Mouse (Mus musculus) kidney, postnatal 14 days (tissue): ENCODE data around the gene Nemf.

ENCODE experiments used
- DNase-seq: peaks from one replicate; pipeline ENCODE4 v3.0.0; 2022; ENCODE audit warnings: mixed read lengths

Gene Nemf

DNA sequence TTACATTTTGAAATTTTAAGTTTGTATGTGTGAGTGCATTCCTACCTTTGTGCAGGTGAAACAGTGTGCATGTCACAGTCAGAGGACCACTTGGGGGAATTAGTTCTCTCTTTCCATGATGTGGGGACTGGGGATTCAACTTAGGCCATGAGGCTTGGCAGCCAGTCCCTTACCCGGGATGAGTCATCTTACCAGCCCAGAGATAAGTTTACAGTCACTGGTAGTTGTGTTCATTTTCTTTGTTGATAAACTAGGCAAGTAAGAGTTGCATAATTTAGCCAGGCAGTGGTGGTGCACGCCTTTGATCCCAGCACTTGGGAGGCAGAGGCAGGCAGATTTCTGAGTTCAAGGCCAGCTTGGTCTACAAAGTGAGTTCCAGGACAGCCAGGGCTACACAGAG is 52.9 kb downstream of the Nemf start:
- no peak for DNase-seq

DNA sequence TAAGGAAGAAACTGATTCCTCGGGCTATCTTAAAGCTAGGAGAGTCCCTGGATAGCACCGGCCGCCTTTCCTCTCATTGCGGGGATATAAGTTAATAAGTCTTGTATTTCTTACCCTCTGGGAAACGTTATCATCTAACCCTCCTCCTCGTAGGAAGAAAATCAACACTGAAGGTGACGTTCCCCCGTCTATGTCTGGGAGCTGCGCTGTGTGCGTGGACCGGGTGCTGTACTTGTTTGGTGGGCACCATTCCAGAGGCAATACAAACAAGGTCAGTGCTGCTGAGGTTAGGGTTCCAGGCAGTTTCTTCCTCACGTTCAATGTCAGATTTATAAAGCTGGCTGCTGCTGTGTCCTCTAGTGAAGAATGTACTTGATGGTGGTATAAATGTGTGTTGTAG is 54.8 kb downstream of the Nemf start:
- DNase-seq = no peak

DNA sequence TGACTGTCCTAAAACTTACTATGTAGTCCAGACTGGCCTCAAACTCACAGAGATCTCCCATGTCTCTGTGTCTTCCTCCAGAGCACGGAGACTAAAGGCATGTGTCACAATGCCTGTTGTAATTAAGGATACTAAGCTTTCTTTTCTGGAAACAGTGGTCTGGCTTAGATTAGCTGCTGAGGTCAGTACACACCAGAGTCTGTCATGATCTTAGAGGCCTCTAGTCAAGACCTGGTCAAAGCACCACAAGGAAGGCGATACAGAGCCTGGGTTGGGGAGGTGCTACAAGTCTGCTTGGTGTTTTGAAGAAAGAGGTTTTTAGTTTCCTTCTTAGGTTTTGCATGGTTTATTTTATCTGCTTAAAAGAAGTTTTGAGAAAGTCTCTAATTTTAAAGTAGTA is 56.6 kb downstream of the Nemf start:
- DNase-seq = no peak

DNA sequence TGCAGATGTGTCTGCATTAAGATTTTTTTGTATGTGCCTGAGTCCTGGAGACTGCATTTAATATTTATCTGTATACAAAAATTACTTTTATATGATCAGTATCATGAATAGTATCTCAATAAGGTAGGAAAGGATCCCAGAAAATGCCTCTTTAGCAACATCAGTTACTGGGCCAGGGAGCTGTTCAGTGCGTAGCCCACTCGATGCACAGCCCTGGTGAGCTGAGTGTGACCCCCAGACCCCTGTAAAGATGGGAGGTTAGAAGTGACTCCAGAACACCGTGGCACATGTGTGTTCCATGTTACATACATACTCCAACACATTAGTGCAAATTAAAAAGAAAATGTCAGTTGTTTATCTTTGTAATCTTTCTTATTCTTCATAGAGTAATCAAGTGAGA is 57.1 kb downstream of the Nemf start:
- DNase-seq = no peak

DNA sequence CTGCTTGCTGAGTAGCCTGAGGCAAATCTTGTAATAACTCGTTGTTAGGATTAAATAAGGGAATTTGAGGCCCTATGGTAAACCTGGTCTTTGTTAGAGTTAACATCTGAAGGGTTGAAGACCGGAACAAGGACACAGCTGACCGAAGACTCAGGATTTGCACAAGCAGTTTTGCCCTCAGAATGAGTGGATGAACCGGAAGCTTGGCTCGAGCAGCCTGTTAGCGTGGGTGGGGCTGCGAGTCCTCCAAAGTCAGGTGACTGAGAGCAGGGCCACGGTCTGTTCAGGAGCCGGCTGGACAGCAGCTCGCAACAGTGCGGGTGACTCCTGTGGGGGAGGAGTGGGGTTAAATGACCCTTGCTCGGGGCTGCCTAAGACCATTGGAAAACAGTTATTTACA is 57.7 kb downstream of the Nemf start:
- DNase-seq = peak; percentile 76

DNA sequence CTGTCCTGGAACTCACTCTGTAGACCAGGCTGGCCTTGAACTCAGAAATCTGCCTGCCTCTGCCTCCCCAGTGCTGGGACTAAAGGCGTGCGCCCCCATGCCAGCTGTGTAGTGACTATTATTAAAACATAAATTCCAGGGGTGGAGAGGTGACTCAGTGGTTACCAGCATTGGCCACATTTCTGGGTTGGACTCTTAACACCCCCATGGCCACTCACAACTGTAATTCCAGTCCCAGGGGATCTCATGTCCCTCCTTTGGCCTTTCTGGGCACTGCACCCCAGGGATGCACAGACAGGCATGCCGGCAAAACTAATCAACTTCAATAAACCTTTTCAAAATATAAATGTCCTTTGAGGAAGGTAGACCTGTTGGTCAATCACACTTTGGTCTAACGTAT is 58.7 kb downstream of the Nemf start:
- no peak for DNase-seq

DNA sequence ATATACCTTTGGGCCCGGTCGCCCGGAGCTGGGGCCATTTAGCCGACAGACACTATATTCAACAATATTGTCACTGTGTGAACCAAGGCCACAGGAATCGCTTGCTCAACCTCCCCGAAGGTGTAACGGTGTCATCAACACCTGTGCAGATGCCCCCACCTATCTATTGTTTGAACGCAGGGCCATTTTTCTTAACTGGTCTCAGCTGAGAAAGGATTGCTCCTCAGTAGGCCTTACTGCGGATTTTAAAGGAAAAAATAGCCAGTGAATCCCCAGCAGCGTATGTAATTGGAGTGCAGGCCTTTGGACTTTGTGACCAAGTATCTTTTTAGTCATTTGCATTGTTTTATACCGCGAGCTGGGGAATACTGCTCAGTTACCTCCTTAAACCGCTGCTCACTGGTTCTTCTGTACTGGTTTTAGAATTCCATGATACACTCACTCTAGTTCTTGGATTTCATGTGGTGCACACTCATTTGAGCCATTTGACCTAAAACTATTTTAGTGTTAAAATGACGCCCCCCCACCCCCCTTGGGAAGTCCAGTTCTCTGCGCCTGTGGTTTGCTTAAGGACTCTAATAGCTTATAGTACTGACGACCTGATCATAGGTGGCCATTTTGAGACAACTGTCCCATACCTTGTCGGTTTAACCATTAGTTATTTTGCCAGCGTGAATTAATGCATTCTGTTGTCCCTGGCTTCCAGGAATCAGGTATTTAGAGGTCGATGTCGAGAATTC is 59.4 kb downstream of the Nemf start:
- DNase-seq = peak; percentile 14

DNA sequence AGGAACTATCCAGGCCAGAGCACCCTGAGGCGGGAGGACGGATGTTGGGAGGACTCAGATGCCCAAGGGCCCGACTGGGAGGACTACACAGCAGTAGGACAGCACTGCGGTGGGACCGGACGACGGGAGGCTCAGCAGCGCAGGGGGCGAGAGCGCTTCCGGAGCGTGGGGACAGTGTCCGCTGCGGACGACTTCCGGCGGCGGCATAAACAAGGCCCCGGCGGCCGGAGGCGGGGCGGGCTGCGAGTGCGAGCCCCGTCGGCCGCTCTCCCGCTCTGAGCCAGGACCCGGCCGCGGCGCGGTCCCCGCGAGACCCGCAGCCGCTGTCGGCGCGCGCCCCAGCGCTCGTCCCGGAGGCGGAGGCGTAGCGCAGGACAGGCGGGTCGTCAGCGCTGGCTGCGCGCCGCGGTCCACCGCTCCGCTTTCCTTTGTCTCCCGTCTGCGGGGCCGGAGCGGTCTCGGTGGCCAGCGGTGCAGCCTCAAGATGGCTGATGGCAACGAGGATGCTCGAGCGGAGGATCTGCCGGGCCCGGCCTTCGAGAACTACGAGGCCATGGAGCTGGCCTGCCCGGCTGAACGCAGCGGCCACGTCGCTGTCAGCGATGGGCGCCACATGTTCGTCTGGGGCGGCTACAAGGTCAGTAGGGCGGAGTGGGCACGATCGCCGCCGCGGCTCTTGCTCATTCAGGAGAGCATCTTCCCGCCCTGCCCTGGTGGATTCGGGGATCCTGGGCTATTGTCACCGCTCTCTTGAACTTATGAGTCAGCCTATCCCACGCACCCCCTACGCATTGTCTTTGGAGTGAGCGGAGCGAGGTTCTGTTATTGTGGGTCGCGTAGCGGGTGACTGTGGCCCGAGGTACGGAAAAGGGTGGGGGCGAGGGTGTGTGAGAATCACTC is 60.2 kb downstream of the Nemf start, which contains the start of gene Klhdc2:
Klhdc2 (plus strand) TSS at position 171 of the 900 bp plus-strand sequence.
- peak; percentile 93 for DNase-seq

DNA sequence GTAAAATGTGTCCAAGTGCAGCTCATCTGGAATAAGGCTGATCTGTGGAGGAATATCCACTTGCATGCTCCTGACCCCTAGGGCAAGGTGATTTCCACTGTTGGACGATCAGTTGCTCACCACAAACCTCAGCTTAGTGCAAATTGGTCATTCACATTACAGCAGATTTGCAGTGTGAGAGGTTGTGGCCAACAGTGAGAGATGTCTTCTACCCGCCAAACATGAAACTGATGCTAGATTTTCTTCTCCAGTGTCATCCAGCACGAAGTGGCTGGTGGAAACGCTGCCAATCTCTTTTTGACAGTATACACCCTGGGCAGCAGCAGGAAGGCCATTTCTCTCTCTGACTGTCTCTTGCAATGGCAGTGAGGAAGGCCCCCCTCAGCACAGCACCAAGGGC is 61.3 kb downstream of the Nemf start:
- no peak for DNase-seq

DNA sequence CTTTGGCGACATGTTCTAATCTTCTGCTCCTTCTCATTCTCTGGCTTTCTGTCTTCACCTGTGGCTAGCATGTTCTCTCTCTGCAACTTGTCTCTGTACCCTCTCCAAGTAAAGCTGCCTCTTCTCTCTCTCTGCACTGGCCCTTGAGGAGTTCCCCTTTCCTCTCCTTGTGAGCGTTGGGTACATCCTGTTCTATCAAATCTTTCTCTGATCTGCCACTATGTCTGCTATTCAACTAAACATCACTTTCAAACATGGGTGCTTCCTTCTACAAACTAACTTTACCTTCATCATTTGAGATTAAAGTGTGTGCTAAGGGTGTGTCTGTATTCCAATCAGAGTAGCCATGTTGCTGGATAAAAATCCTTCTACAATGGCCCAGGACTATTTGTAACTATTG is 62.0 kb downstream of the Nemf start:
- no peak for DNase-seq

DNA sequence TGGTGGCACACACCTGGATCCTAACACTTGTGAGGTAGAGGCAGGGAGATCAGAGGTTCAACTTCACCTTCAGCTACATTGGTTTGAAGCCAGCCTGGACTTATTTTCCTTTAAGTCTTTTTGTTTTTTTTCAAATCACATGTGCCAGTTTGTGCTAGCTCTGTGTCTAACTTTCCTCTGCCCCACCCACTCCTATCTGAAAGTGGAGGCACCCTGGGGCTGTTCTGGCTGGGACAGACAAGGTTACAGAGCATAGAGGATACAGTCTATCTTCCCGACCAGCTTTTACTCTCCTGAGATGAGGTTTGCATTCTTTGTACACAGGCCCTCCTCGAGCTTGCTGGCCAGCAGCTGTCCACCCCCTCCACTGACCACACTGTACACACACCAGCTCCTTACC is 63.1 kb downstream of the Nemf start:
- no peak for DNase-seq

DNA sequence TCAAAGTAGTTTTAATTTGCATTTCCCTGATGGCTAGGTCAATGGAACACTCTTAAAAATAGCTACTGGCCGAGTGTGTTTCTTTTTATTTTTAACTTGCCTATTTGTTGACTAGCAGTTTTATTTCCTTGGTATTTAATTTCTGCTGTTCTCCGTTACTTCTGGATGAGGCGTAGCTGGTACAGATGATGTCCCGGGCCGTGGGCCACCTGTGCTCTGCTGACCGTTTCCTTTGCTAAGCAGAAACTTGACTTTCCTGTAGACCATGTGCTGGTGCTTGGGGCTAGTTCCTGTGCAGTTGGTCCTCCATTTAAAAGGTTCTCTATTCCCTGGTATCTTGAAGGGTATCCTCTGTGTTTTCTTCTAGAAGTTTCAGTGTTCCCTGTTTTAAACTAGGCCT is 64.6 kb downstream of the Nemf start:
- DNase-seq = no peak

DNA sequence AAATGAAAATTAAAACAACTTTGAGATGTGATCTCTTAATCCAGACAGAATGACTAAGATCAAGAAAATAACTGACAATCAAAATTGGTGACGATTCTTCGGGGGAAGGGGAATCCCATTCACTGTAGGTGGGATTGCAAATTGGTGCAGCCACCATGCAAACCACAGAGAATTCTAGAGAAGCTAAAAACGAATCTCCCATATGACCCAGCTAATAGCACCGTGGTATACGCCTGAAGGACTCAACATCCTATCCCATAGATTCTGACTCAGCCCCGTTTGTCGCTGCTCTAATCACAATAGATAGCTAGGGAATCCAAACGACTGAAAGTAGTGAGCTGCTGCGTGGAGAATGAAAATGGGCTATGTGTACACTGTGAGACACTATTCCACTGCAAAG is 68.3 kb downstream of the Nemf start:
- no peak for DNase-seq

DNA sequence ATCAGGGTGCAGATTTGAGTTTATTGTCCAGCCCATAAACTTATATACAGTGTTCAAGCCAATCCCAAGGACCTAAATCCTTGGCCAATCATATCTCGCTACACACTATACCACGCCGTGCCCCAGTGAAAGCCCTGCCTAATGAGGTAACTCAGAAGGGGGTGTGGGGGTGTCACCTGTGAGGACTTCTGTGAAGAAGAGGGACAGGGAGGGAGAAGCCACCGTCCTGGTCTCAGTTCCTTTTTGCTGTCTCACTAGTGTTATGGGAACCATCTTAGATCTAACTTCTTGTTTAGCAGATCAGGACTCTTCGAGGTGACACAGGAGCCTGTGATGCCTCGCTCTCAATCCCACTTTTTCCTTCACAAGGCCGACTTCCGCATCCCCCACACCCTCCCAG is 69.4 kb downstream of the Nemf start:
- DNase-seq = no peak

DNA sequence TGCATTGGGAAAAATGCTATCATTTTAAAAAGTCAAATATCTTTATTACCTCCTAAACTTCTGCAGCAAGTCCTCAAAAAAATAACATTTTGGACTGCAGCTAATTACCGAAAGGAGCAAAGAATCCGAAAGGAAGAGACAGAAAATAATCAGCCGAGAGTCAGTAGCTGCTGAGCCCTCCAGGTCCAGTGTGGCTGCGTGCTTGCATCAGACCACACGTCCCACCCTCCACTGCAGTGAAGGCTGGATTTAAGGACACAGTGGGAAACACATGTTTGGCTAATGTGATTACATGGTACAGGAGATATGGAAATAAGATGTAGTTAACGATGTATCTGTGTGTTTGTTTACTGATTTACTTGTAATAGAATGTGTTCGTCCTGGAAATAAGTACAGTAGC is 73.8 kb downstream of the Nemf start:
- DNase-seq = no peak

DNA sequence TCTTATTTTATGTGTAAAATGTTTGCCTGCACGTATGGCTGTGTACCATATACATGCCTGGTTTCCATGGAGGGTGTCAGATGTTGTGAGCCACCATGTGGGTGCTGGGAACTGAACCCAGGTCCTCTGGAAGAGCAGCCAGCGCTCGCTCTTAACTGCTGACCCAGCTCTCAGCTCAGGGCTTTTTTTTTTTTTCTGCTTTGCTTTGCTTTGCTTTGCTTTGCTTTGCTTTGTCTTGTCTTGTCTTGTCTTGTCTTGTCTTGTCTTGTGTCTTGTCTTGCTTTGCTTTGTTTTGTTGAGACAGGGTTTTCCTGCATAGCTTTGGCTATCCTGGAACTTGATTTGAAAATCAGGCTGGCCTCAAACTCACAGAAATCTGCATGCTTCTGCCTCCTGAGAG is 76.0 kb downstream of the Nemf start:
- DNase-seq = no peak

DNA sequence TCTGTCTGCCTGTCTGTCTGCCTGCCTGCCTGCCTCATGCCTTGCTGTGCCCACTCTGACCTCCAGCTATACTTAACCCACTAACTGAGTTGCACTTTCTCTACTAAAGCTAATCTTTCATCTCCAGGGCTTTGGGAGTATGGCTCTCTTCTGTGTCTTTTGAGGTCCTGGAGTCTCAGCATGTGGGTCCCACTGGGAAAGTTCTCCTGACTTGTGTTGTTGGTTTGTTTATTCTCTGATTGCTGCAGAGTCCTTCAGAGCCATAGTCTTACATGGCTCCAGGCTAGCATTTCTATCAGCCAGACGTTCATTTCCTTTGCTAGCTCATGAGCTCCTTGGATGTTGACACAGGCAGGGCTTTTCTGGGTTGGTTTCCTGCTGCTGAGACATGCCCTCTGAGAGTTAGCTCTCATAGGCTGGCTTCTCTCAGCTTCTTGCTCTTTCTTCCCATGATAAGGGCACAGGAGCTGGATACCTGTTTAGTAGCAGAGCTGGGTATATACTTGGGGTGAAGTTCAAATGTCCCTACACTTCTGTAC is 77.0 kb downstream of the Nemf start:
- DNase-seq = no peak

DNA sequence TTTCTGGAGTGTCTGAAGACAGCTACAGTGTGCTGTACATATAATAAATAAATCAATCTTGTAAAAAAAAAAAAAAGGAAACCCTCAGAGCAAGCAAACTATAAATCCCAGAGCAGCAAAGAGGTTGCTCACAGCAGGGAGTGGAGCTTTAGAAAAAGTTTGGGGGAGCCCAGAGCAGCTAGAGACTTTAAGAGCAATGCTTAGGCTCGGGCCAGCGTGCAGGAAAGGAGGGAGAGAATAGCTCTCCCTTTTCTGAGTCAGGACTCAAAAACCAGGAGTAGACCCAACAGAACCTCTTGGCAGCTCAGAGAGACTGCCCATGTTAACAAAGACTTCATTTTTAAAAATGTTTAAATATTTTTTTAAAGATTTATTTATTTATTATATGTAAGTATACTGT is 88.0 kb downstream of the Nemf start:
- DNase-seq = no peak

DNA sequence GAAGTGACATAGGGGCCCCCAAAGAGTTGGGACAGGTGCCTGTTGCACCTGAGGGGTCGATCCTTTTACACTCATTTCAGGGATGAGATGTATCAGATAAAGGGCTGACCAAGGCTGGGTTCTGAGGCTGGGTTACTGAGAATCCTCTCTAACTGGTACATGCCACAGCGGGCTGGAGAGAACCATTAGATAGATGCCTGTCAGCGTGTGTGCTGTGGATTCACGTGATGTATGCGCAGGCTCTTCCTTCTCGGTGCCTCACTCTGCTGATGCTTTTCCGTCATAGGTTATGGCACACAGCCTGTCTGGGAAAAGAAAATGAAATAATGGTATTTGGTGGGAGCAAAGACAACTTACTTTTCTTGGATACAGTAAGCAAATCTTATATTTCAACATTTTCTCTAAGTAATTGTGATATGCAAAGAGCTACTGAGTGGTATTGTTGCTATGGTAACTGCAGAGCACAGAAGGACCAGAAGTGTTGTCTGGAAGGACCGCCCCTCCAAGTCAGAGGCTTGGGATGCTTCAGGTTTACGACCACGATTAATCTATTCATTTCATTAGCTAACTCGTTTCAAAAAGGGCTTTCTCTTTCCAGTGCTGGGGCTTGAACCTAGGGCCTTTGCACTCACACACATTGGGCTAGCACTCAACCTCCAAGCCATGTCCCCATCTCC is 88.9 kb downstream of the Nemf start:
- no peak for DNase-seq

DNA sequence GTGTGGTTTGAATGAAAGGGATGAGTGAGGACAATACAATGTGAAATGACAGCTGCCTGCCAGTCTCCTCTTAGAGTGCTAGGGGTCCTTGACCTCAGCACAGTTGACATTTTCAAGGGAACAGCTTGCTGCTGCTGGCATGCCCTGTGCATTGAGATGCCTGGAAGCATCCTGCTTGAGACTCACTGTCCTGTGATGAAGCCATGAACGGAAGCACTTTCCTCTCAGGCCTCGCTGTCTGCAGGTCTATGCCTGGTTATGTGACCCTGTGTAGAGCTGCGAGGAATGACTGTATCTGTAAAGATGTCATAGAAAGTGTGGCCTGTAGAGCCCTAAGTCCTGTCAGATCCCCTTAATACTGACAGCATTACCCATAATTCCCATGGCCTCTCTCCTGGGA is 91.9 kb downstream of the Nemf start:
- DNase-seq = no peak

DNA sequence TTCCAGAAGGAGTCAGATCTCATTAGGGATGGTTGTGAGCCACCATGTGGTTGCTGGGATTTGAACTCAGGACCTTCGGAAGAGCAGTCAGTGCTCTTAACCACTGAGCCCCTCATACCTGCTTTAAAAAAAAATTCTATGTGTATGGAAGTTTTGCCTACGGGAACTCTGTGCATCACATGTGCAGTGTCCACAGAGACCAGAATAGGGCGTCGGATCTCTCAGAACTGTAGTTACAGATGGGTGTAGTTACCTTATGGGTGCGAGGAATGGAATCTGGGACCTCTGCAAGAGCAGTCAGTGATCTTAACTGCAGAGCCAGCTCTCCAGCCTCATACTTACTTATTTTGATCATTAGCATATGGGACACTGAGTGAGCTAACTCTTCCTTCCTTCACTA is 94.7 kb downstream of the Nemf start:
- no peak for DNase-seq
